Mouse (Mus musculus): Measurements from ENCODE around the gene Gm49336. TPM values are rescaled to one million over a fixed set of nuclear protein-coding genes. Genes with fewer than 3 reads are reported as not detected.

Gm49336 gene
- total and polyA plus RNA-seq, 2 experiments from 2014 or later: 33.1 to 78.3 TPM

- Histone ChIP-seq H3K9me3 (ENCODE audit: low read length) (no peaks in the 10 kb centered on the region), H3K4me1 (ENCODE audit: insufficient read depth, low read length) (no peaks in the 10 kb centered on the region), H3K9ac (replicated peaks; ENCODE audit: low read length) (no peak overlapping the region), H3K4me2 (ENCODE audit: low read depth, low read length) (no peak overlapping the region), H3K27me3 (ENCODE audit: insufficient read depth, low read length) (no peaks in the 10 kb centered on the region), H3K27ac (no peak overlapping the region), H3K4me3 (ENCODE audit: low read length) (no peak overlapping the region), H3K36me3 (ENCODE audit: insufficient read depth, low read length) (no peaks in the 10 kb centered on the region)
- TF ChIP-seq CTCF (IDR thresholded peaks at IDR 0.05; ENCODE audit: low read depth): no peak
- 84% methylated on average over 4 of the region's 4 CpGs for WGBS
- no peak for DNase-seq (ENCODE audit: low spot score)
- ATAC-seq: no peak
These were observed 5.8 kb upstream of the Gm49336 start for GRCm38 (mm10) chr14:60257101-60257500.

GRCm38 (mm10) chr14:60256356-60256755, 5.0 kb upstream of the Gm49336 start:
- Histone ChIP-seq H3K9me3 (ENCODE audit: low read length) (no peaks in the 10 kb centered on the region), H3K4me3 (ENCODE audit: low read length) (no peak overlapping the region), H3K9ac (replicated peaks; ENCODE audit: low read length) (no peak overlapping the region), H3K27ac (no peak overlapping the region), H3K27me3 (ENCODE audit: insufficient read depth, low read length) (no peaks in the 10 kb centered on the region), H3K4me1 (ENCODE audit: insufficient read depth, low read length) (no peaks in the 10 kb centered on the region), H3K36me3 (ENCODE audit: insufficient read depth, low read length) (no peaks in the 10 kb centered on the region), H3K4me2 (ENCODE audit: low read depth, low read length) (no peak overlapping the region)
- ATAC-seq (no peak), DNase-seq (ENCODE audit: low spot score) (no peak)
- WGBS: 34% methylated on average over 3 of the region's 3 CpGs
- peak; percentile 18; the same call in 1 of the 2 replicates for TF ChIP-seq CTCF (IDR thresholded peaks at IDR 0.05; ENCODE audit: low read depth)

DNA sequence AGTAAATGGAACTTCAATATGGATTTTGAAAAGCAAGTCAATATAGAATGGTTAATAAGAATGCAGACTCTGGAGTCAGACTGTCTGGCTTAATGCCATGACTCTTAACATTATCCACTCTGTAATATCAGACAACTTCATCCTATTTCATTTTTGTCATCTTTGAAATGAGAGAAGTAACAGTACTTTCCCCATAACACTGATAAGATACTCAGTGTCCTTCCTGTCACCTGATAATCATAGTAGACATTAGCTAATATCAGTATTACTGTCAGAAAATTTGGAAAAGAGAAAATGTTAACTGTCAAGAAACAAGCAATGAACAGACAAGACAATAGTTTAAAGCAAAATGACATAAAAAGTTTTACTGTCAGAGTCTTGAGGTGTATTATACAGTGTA, 3.5 kb upstream of the Gm49336 start:
- ATAC-seq (no peak), DNase-seq (ENCODE audit: low spot score) (no peak)
- Histone ChIP-seq H3K4me3 (ENCODE audit: low read length) (no peak overlapping the region), H3K4me2 (ENCODE audit: low read depth, low read length) (no peak overlapping the region), H3K9me3 (ENCODE audit: low read length) (no peaks in the 10 kb centered on the region), H3K36me3 (ENCODE audit: insufficient read depth, low read length) (no peaks in the 10 kb centered on the region), H3K9ac (replicated peaks; ENCODE audit: low read length) (no peak overlapping the region), H3K27ac (no peak overlapping the region), H3K4me1 (ENCODE audit: insufficient read depth, low read length) (0 out of 2 replicates have a peak, but pooled peaks cover 2% of the 10 kb centered on the region), H3K27me3 (ENCODE audit: insufficient read depth, low read length) (no peaks in the 10 kb centered on the region)
- no peak for TF ChIP-seq CTCF (IDR thresholded peaks at IDR 0.05; ENCODE audit: low read depth)

- DNase-seq (ENCODE audit: low spot score) (no peak), ATAC-seq (no peak)
- no peaks in the 10 kb centered on the region for H3K9me3 ChIP-seq (ENCODE audit: low read length)
- H3K27me3 ChIP-seq (ENCODE audit: insufficient read depth, low read length): no peaks in the 10 kb centered on the region
- H3K27ac ChIP-seq: no peak overlapping the region
- 0 out of 2 replicates have a peak, but pooled peaks cover 2% of the 10 kb centered on the region for H3K4me1 ChIP-seq (ENCODE audit: insufficient read depth, low read length)
- H3K4me2 ChIP-seq (ENCODE audit: low read depth, low read length): no peak overlapping the region
- no peak for TF ChIP-seq CTCF (IDR thresholded peaks at IDR 0.05; ENCODE audit: low read depth)
- 95% methylated on average over 3 of the region's 3 CpGs for WGBS
- no peak overlapping the region for H3K9ac ChIP-seq (replicated peaks; ENCODE audit: low read length)
- H3K36me3 ChIP-seq (ENCODE audit: insufficient read depth, low read length): no peaks in the 10 kb centered on the region
- H3K4me3 ChIP-seq (ENCODE audit: low read length): no peak overlapping the region
These were observed 2.2 kb upstream of the Gm49336 start for GRCm38 (mm10) chr14:60253466-60253865.

- Histone ChIP-seq H3K4me1 (ENCODE audit: insufficient read depth, low read length) (0 out of 2 replicates have a peak, but pooled peaks cover 2% of the 10 kb centered on the region), H3K36me3 (ENCODE audit: insufficient read depth, low read length) (no peaks in the 10 kb centered on the region), H3K9me3 (ENCODE audit: low read length) (no peaks in the 10 kb centered on the region), H3K27ac (peak overlapping the region; percentile 87), H3K4me3 (ENCODE audit: low read length) (peak overlapping the region; percentile 76), H3K9ac (replicated peaks; ENCODE audit: low read length) (peak overlapping the region; percentile 94), H3K27me3 (ENCODE audit: insufficient read depth, low read length) (no peaks in the 10 kb centered on the region), H3K4me2 (ENCODE audit: low read depth, low read length) (peak overlapping the region; percentile 87)
- 10% methylated on average over 15 of the region's 15 CpGs for WGBS
- ATAC-seq (no peak; the same call in 1 of the 2 replicates), DNase-seq (ENCODE audit: low spot score) (peak; percentile 40)
- peak; percentile 46 for TF ChIP-seq CTCF (IDR thresholded peaks at IDR 0.05; ENCODE audit: low read depth)
These were observed 995 bp upstream of the Gm49336 start for GRCm38 (mm10) chr14:60252004-60253000.

DNA sequence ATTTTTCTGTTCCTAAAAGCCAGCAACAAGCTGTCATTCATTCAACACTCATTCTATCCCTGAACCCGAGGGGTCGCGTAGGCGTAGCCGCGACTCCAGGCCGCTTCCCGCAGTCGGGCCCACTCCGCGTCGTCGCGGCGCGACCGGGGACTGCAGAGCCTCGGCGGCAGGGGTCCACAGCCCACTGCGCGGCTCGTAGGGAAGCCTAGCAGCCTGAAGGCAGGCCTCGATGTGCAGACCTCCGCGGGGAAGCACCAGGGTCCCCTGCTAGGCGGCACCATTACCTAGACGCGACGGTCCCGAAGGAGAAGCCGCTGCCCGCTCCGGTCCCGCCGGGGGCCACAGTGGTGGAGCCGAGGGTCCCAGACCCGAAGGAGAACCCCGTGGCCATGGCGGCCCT, 428 bp downstream of the Gm49336 start:
- Histone ChIP-seq H3K36me3 (ENCODE audit: insufficient read depth, low read length) (no peaks in the 10 kb centered on the region), H3K9ac (replicated peaks; ENCODE audit: low read length) (peak overlapping the region; percentile 94), H3K4me2 (ENCODE audit: low read depth, low read length) (peak overlapping the region; percentile 76), H3K9me3 (ENCODE audit: low read length) (no peaks in the 10 kb centered on the region), H3K27ac (peak overlapping the region; percentile 87), H3K27me3 (ENCODE audit: insufficient read depth, low read length) (no peaks in the 10 kb centered on the region), H3K4me1 (ENCODE audit: insufficient read depth, low read length) (0 out of 2 replicates have a peak, but pooled peaks cover 2% of the 10 kb centered on the region), H3K4me3 (ENCODE audit: low read length) (peak overlapping the region; percentile 76)
- TF ChIP-seq CTCF (IDR thresholded peaks at IDR 0.05; ENCODE audit: low read depth): no peak; the same call in 1 of the 2 replicates
- DNase-seq (ENCODE audit: low spot score) (peak; percentile 68), ATAC-seq (peak; percentile 59)
- under 1% methylated on average over 39 of the region's 39 CpGs for WGBS

Data from hindbrain, postnatal 0 days (tissue).